Mouse (Mus musculus) CD4-positive helper T cell, adult 2 months (primary cell): ENCODE data around the gene Rabep2.
A peak's percentile ranks its signal among the peaks of the same experiment; 100 is the strongest.
"Not testable (repeated sequence)": the region's sequence is repeated elsewhere in the genome, so short reads cannot be mapped to it uniquely, and the experiment has no call there.

ENCODE experiments used
- DNase-seq: peaks from one replicate; pipeline ENCODE4 v3.0.0-alpha.2; 2012; ENCODE audit warnings: low read depth, missing footprints, low spot score

Rabep2 gene

GRCm38 (mm10) chr7:126428631-126429502 lies at the start of gene Rabep2:
Gene Rabep2, plus strand, starts transcription at chr7:126428759.
- DNase-seq: peak; percentile 86

DNA sequence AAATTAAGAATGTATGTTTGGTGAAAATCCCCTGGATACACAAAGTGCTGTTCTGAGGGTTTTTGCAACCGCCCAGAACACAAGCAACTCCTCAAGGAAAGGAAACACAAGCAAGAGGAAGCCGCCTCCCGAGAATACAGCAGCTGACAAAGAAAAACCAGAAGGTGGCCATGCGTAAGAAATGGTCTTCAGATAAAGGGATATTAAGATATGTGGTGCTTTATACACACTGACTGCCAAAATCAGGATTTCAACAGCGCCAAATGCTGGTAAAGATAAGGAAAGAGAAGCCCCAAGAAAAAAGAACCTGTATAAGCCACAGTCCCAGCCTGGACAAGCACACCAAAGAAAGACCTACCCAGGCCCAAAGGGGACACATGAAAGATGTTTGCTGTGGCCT lies 45.0 kb upstream of the Rabep2 start:
- DNase-seq: no peak

GRCm38 (mm10) chr7:126388185-126388584 lies 40.4 kb upstream of the Rabep2 start:
- DNase-seq: no peak

DNA sequence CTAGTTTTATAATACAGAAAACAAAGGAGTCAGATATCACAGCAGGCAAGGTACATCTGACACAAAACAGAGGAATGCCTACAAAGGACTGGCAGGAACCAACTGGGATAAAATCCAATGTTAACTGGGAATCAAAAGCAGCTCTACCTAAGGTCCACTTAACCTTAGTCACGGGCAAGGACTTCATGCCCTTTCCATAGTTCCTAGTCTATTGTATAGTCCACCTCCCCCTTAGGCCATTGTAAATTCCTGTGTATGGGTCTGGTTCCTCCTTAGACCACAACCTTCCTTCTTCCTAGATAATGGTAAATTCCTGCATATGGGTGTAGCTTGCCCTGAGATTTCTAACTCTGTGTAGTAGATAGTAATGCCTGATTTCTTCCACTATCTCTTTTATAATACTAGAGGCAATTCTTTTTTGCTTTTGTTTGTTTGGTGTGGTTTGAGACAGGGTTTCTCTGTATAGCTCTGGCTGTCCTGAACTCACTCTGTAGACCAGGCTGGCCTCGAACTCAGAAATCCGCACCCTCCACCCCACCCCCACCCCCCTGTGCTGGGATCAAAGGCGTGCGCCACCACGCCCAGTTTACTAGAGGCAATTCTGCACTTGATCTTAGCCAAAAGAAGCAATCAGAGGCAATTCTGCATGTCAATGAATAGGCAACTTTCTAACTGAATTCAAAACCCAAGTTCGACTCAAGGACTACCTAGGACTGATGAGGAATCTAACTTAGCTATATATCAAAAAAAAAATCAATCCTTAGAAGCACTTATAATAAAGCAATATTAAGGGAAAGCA lies 36.3 kb upstream of the Rabep2 start:
- not testable (repeated sequence) for DNase-seq

DNA sequence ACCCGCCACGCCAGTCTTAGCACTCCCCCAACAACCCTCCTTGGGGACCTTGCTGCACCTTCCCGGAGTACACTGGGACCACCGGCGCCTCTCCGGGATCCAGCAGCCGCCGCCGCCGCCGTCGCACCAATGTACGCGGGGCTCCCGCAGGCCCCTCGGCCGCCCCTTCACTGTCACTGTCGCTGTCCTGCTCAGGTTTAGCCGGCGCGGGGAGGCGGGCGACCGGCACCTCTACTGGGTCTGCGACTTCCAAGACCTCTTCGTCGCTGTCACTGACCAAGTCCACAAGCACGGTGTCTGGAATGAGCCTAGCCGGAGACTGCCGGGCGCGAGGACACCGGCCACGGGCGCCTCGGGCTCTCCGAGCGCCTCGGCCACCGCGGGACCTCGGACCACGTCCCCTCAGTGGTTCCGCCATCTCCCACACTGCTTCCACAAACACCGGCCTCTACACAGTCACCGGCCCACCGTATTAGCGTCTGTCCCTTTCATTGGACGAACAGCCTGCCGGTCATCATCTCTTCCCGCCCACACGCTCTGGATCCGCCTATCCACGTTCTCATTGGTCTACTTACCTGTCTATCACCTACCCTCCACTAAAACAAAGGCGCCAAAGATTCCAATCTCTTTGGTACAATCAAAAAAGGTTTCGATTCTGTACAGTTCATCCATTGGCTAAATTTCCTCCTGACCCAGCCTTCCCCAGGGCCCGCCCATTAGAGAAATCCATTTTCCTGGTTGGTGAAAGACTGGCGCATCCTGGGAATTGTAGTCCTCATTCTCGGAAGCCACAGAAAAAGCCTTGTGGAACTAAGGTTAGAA lies 32.0 kb upstream of the Rabep2 start, which contains the start of gene Nfatc2ip:
TSS of gene Nfatc2ip (minus strand) at position 440 of the 822 bp plus-strand sequence.
- DNase-seq: peak; percentile 97

GRCm38 (mm10) chr7:126397221-126397620 lies 31.3 kb upstream of the Rabep2 start:
- DNase-seq: no peak

DNA sequence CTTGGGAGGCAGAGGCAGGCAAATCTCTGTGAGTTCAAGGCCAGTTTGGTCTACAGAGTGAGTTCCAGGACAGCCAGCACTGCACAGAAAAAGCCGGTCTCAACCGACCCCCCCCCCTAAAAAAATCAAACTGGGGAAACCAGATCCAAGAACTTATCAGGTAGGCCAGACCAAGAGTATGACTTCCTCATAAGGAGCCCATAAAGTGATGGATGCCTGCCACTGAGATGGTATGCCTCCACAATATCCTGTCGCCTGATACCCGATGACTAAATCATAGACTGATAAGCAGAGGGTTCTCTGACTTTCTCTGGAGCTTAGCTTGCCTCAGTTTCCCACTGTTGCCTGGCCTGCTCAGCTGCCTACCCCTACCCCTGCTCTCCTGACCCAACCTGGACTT lies 30.7 kb upstream of the Rabep2 start:
- no peak for DNase-seq

DNA sequence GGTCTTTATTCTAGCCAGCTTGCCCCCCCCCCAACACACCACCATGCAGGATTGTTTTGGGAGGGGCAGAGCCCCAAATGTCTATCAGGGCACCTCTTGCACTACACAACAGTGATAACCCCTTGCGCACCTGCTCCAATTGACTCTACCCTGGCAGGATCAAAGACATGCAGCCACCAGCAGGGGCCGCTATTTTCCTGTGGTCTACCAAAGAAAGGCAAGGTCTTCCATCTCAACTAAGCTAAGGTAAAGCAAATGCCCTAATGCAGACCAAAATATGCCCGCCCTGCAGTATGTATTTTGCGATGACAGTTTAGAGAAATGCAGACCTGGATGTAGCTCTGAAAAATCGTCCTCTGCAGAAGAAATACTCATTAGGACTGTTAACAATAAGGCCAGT lies 29.0 kb upstream of the Rabep2 start:
- peak; percentile 85 for DNase-seq

DNA sequence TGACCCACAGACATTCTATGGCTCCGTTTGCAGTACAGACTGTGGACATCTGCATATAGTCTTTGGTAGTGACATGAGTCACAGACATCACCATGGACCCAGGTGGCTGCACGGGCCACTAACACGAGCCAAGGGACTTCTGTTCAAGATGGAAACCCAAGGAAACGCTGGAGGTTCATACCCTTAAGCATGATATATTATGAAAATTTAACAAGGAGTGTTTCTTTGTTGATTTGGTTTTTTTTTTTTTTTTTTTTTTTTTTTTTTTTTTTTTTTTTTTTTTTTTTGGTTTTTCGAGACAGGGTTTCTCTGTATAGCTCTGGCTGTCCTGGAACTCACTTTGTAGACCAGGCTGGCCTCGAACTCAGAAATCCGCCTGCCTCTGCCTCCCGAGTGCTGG lies 26.0 kb upstream of the Rabep2 start:
- not testable (repeated sequence) for DNase-seq

GRCm38 (mm10) chr7:126408686-126409085 lies 19.9 kb upstream of the Rabep2 start:
- DNase-seq: no peak

DNA sequence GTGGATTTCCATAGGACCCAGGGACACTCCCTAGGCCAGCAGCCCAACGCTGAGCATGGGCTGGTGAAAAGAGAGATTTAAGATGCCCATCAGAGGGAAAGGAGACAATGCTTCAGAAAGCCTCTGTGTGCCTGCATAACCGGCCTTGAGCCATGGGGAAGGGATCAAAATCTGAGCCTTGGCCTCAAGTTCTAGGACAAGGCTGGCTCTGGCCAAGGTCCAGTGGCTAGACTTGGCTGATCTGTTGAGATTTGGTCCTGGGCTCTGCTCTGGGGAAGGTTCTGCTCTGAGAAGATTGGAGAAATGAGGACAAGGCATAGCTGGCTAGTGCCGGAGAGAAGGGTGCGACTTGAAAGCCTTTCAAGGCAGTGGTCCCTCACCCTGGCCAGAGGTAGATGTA lies 17.5 kb upstream of the Rabep2 start:
- no peak for DNase-seq

DNA sequence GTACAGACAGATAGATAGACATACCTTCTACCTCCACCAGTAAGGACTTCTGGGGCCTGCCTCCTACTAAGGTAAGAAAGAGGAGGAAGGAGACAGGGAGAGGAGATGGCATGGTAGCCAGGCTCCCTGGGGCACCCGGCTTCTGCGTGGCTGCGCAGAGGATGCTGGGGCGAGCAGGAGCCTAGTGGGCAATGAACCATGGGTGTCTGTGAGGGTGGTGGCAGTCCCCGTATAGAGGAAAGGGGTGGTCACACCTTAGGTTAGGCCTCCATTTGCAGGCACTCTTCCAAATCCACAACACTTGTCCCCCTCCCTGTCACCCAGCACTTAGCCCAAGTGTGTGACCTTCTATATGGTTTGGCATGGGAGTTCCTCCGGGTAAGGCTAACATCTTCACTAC lies 13.8 kb upstream of the Rabep2 start, which contains the start of gene Cd19:
TSS of gene Cd19 (minus strand) at position 165 of the 400 bp plus-strand sequence.
- DNase-seq: no peak

- no peak for DNase-seq
Observed at GRCm38 (mm10) chr7:126416615-126417014, 11.9 kb upstream of the Rabep2 start.

DNA sequence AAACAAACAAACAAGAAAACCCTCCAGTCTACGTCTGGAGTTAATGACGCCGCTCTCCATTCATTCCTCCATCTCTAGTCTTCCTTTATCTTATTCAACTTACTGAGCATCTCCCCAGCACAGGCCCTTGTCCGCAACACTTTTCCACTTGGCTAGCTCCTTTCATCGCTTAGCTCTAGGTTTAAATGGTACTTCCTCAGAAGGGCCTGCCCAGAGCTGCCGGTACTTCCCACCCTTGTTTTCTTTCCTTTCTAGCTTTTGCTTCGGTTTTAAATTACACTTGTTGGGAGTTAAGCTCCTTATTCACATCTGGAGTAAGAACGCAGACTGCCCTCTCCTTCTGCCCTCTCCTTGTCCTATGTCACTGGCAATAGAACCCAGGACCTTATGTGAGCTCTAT lies 11.5 kb upstream of the Rabep2 start:
- no peak for DNase-seq

- DNase-seq: no peak
Observed at GRCm38 (mm10) chr7:126417606-126418005, 11.0 kb upstream of the Rabep2 start.

GRCm38 (mm10) chr7:126418496-126418895 lies 10.1 kb upstream of the Rabep2 start:
- no peak for DNase-seq

DNA sequence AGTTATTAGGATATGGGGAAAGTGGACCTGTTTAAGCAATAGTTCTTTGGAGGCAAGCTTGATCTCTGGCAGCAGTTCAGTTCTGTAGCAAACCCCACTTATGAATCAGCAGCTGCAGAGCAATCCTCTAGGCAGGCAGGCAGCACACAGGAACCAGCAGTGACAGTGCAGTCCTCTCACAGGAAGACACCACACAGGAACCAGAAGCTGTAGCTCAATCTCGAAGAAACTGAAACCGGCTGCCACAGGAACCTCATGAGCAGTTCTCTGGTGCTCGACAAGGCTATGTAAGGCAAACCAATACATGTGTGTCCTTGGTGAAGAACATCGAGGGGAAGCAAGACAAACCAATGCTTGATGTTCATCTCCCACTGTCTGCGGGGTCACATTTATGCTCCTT lies 6.8 kb upstream of the Rabep2 start:
- peak; percentile 23 for DNase-seq

DNA sequence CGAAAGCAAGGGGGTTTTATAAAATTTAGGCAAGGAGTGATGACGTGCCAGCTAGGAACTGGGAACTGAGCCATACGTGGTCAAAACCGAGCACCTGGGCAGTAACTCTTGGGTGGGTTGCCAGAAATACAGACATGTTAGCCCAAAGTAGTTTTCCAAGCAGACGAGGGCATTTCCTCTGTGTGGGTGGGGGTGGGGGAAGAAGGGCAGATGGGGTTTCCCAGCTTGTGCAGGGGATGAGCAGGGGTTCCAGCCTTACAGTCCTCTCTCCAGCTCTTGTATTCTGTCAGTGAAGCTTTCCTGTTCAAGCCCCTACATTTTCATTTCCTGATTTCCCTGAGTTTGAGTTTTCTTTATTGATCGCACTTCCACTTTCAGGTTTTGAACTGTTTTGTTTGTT lies 4.4 kb upstream of the Rabep2 start:
- DNase-seq: no peak

DNA sequence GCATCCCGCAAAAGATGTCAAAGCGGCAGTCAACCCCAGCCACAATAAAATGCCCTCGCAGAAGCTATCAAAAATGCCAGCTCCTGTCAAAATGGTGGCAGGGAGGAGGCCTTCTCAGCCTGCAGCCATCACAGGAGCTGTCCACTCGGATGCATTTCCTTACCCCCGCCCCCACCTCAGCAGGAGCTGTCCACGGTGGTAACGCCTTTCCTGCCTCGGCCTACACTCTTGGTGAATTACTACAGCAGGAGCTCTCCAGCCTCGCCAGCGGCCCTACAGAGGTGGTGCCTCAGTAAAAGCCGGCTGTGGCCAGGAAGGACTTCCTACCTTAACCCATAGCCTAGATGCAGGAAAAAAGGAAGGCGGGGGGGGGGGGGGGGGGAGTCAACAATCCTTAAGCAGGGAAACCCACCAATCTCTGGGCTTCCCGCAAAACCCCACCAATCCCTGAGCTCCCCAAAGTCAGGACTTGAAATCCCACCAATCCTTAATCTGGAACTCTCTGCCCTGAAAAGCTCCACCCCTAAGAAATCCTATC lies 1.2 kb upstream of the Rabep2 start:
- no peak for DNase-seq

- no peak for DNase-seq
Observed at GRCm38 (mm10) chr7:126428154-126428553, 405 bp upstream of the Rabep2 start.

DNA sequence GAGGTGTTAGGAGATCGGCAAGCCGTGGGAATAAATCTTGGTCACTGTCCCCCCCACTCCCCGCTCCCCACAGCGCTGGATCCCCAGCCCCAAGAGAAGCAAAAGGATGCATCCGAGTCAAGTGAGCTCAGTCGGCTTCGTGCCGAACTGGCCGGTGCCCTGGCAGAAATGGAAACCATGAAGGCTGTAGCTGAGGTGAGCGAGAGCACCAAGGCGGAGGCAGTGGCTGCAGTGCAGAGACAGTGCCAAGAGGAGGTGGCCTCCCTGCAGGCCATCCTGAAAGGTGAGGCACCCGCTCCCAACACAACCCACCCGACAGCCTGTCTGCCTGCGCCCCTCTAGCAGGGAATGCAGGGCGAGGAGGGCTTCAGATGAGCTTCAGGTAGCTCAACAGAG lies 942 bp downstream of the Rabep2 start:
- DNase-seq: no peak
